Comparison of ENCODE assay signal across 25 mouse cellular contexts in genomic region chr9:121659791-121660190, GRCm38 (mm10). TPM values are rescaled to one million over a fixed set of nuclear protein-coding genes. Genes with fewer than 3 reads are reported as not detected.
"Had no signal": no experiment of that assay in that cellular context is flagged by ENCODE, and none has a peak within 500 bp of the region (broad histone marks: within the 10 kb centered on the region; RNA-seq: fewer than 3 reads in every experiment).

No protein-coding gene starts in this region.

- H3K36me3 ChIP-seq: limb, embryonic 12.5 days; limb, embryonic 15.5 days; midbrain, embryonic 12.5 days; neural tube, embryonic 13.5 days; stomach, embryonic 15.5 days had no signal

- H3K4me3 ChIP-seq: limb, embryonic 12.5 days; limb, embryonic 15.5 days; midbrain, embryonic 12.5 days; myocyte; neural tube, embryonic 13.5 days; stomach, embryonic 15.5 days had no signal

- ATAC-seq: liver, postnatal 0 days; midbrain, embryonic 16.5 days had no signal

- H3K27ac ChIP-seq: limb, embryonic 12.5 days; limb, embryonic 15.5 days; liver, embryonic 14.5 days; midbrain, embryonic 12.5 days; neural tube, embryonic 13.5 days; stomach, embryonic 15.5 days had no signal

- H3K4me1 ChIP-seq: midbrain, embryonic 12.5 days; stomach, embryonic 15.5 days had no signal

- H3K9me3 ChIP-seq: limb, embryonic 12.5 days; limb, embryonic 15.5 days; midbrain, embryonic 12.5 days; neural tube, embryonic 13.5 days; stomach, embryonic 15.5 days had no signal

- H3K9ac ChIP-seq: limb, embryonic 12.5 days; limb, embryonic 15.5 days; liver, embryonic 14.5 days; liver, postnatal 0 days; midbrain, embryonic 12.5 days; neural tube, embryonic 13.5 days; stomach, embryonic 15.5 days had no signal

- DNase-seq: kidney, adult 9 months; kidney, postnatal 14 days; kidney, postnatal 4 days; left cerebral cortex, postnatal 4 days; liver, postnatal 0 days; lung, postnatal 14 days; lung, postnatal 4 days; retina, postnatal 1 day; right cerebral cortex, postnatal 25 days; spleen, adult 18-20 months; thymus, postnatal 25 days had no signal

- H3K27me3 ChIP-seq: stomach, embryonic 15.5 days had no signal

- H3K4me2 ChIP-seq: limb, embryonic 12.5 days; limb, embryonic 15.5 days; liver, embryonic 11.5 days; midbrain, embryonic 12.5 days; neural tube, embryonic 13.5 days; stomach, embryonic 15.5 days had no signal

RNA-seq across cellular contexts. Expression of gene Vipr1, which starts 17.3 kb away (rescaled TPM):
- total RNA-seq: megakaryocyte-erythroid progenitor cell, adult 5-6 weeks had no signal

RNA-seq across cellular contexts. Expression of gene Lyzl4, which starts 17.9 kb away (rescaled TPM):
- total RNA-seq: megakaryocyte progenitor cell, adult 5-6 weeks; megakaryocyte-erythroid progenitor cell, adult 5-6 weeks; monocyte, adult 5-6 weeks; neutrophil, adult 5-6 weeks had no signal
- polyA plus RNA-seq: limb, embryonic 12.5 days; liver, embryonic 11.5 days; lung, embryonic 16.5 days; midbrain, embryonic 12.5 days; midbrain, embryonic 16.5 days; myocyte; neural tube, embryonic 13.5 days had no signal
